Mouse (Mus musculus) cortical plate, adult 2 months (tissue): Measurements from ENCODE around the gene Pwp1. TPM values are rescaled to one million over a fixed set of nuclear protein-coding genes. Genes with fewer than 3 reads are reported as not detected.
"Not testable (repeated sequence)": the region's sequence is repeated elsewhere in the genome, so short reads cannot be mapped to it uniquely, and the experiment has no call there.

Source experiments
- H3K27ac ChIP-seq: fragments of 200-500 bp; 2 replicates; pipeline ENCODE4 v1.5.1; 2012; ENCODE audit warnings: low read length, control low read depth, inconsistent platforms; ENCODE audit not compliant: insufficient read depth
- H3K4me1 ChIP-seq: fragments of 200-500 bp; 2 replicates; pipeline ENCODE4 v1.6.1; 2011; ENCODE audit warnings: low read length; ENCODE audit not compliant: control insufficient read depth, insufficient read depth
- H3K4me3 ChIP-seq: fragments of 200-500 bp; 2 replicates; pipeline ENCODE4 v1.5.1; 2011; ENCODE audit warnings: mild to moderate bottlenecking, low read length, control low read depth; ENCODE audit not compliant: insufficient read depth
- CTCF ChIP-seq: fragments of 200-500 bp; IDR thresholded peaks from 2 replicates; pipeline ENCODE4 v1.5.1; 2011; ENCODE audit warnings: mild to moderate bottlenecking, control low read depth, low read length; ENCODE audit not compliant: insufficient read depth; ENCODE audit errors: extremely low read depth
- POLR2A ChIP-seq: fragments of 200-500 bp; IDR thresholded peaks from 2 replicates; pipeline ENCODE4 v1.6.1; 2011; ENCODE audit warnings: mild to moderate bottlenecking, low read length, control low read depth; ENCODE audit not compliant: insufficient read depth; ENCODE audit errors: extremely low read depth
- polyA plus RNA-seq: library from polyadenylated mRNA; depleted of rRNA; stranded (reverse); fragments of >200 nt; gene quantifications from 2 replicates; pipeline ENCODE4 v1.2.3, GENCODE M21; 2012; rRNA removed

Gene Pwp1
- 15.6 and 16.5 TPM in 2 replicates for polyA plus RNA-seq

GRCm38 (mm10) chr10:85829085-85829853 is at the start of gene Pwp1:
Gene Pwp1 (plus strand): TSS chr10:85829494.
- not testable (repeated sequence) for H3K4me1 ChIP-seq, H3K27ac ChIP-seq
- peak within 1 kb of the TSS; percentile 42 for H3K4me3 ChIP-seq

GRCm38 (mm10) chr10:85822143-85822696 is 7.1 kb upstream of the Pwp1 start:
- not testable (repeated sequence) for H3K4me1 ChIP-seq, H3K27ac ChIP-seq, H3K4me3 ChIP-seq

- not testable (repeated sequence) for H3K4me1 ChIP-seq, H3K27ac ChIP-seq, H3K4me3 ChIP-seq
Measured at GRCm38 (mm10) chr10:85823752-85824151, 5.5 kb upstream of the Pwp1 start.

- not testable (repeated sequence) for H3K4me1 ChIP-seq, H3K27ac ChIP-seq
- H3K4me3 ChIP-seq, result peak overlapping the region; percentile 42
Measured at GRCm38 (mm10) chr10:85828722-85829084, 591 bp upstream of the Pwp1 start.

- TF ChIP-seq POLR2A (no peak), CTCF (no peak)
Measured at GRCm38 (mm10) chr10:85846105-85846862, 17.0 kb downstream of the Pwp1 start.

GRCm38 (mm10) chr10:85871698-85872478 is 42.6 kb downstream of the Pwp1 start:
- peak overlapping the region; percentile 98 for H3K4me3 ChIP-seq
- no peak overlapping the region for H3K27ac ChIP-seq
- no peak for TF ChIP-seq CTCF
- peak; percentile 52; the same call in 1 of the 2 replicates for TF ChIP-seq POLR2A
- H3K4me1 ChIP-seq, result peaks cover 2% of the 10 kb centered on the region; the same call in 1 of the 2 replicates

More at GRCm38 (mm10) chr10:85846105-85846862, 17.0 kb downstream of the Pwp1 start:
- Histone ChIP-seq H3K4me1 (no peaks in the 10 kb centered on the region), H3K27ac (no peak overlapping the region), H3K4me3 (no peak overlapping the region)

GRCm38 (mm10) chr10:85872479-85872773 is 43.1 kb downstream of the Pwp1 start:
- H3K27ac ChIP-seq, result no peak overlapping the region
- TF ChIP-seq CTCF, result no peak
- no peak for TF ChIP-seq POLR2A
- peaks cover 2% of the 10 kb centered on the region; the same call in 1 of the 2 replicates for H3K4me1 ChIP-seq
- H3K4me3 ChIP-seq, result peak overlapping the region; percentile 98

GRCm38 (mm10) chr10:85873861-85874544 is 44.7 kb downstream of the Pwp1 start:
- Histone ChIP-seq H3K27ac (no peak overlapping the region), H3K4me3 (no peak overlapping the region), H3K4me1 (peaks cover 2% of the 10 kb centered on the region; the same call in 1 of the 2 replicates)
- no peak for TF ChIP-seq CTCF
- TF ChIP-seq POLR2A, result no peak

- Histone ChIP-seq H3K4me3 (no peak overlapping the region), H3K27ac (no peak overlapping the region)
- no peak for TF ChIP-seq POLR2A
- TF ChIP-seq CTCF, result no peak
Measured at GRCm38 (mm10) chr10:85875812-85876211, 46.5 kb downstream of the Pwp1 start.

More at GRCm38 (mm10) chr10:85875812-85876211, 46.5 kb downstream of the Pwp1 start:
- peaks cover 2% of the 10 kb centered on the region; the same call in 1 of the 2 replicates for H3K4me1 ChIP-seq
